1 mouse cellular context compared by ENCODE assay signal in the genomic region with DNA sequence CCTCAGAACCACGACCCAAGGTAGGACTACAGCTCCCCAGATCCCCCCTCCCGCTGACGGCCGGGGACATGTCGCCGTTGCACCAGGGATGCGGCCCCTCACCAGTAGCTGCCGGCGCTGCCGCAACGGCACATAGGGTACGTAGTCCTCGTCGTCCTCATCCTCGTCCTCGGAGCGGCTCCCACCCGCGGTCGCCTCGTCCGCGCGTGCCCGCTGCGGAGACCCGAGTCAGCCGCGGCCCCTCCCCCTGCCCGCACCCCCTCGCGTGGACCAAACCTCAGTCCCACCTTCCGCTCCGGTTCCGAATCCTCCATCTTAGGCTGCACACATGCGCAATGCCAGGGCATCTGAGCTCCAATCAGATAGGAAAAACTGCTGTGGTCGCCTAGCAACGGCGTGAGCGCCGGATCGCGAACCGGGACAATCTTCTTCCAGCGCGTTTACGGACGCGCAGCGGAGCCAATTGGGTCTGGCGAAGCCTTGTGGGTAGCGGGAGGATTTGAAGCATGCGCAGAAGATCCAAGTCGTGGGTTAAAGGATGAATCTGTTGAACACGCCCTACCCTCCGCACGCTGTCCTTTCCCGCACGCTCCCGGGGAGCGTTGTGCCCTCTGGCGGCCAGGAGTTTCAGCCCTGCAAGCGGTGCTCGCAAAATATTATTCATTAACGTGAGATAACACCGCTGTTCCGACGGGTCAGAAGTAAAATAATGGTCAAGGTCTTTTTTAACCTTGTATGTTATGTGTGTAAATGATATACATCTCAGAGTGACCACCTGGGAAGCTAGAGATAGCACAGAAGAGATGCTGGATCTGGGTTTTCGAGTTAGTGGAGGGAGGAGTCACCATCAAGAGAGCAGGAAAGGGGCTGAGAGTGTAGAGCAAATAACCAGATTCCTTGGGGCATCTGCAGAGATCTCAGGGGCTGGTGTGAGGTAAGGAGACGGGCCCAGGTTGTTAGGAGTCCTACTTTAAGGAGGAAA.
TF ChIP-seq lines count a peak whose summit lies in the region.

A gene (minus strand): TSS at position 465 of the 982 bp plus-strand sequence.

TF ChIP-seq in CH12.LX, 34 proteins besides CTCF, POLR2A, EP300 and RAD21 (continued from another document):
- TF ChIP-seq HCFC1 (IDR thresholded peaks at IDR 0.05; ENCODE audit: low read depth, low read length) = peak; percentile 91
- TF ChIP-seq MAFK (IDR thresholded peaks at IDR 0.05; ENCODE audit: insufficient replicate concordance, low read length) = no peak
- TF ChIP-seq CHD2 (IDR thresholded peaks at IDR 0.05; ENCODE audit: low read length) = no peak
- peak; percentile 75; the same call in 1 of the 2 replicates for TF ChIP-seq KAT2A (IDR thresholded peaks at IDR 0.05; ENCODE audit: insufficient replicate concordance, low read length)
- peak; percentile 89; the same call in 1 of the 2 replicates for TF ChIP-seq ELF1 (IDR thresholded peaks at IDR 0.05; ENCODE audit: low read depth, low read length)
- TF ChIP-seq ZKSCAN1 (IDR thresholded peaks at IDR 0.05; ENCODE audit: borderline replicate concordance, low read depth, low read length) = no peak
- TF ChIP-seq SMC3 (IDR thresholded peaks at IDR 0.05; ENCODE audit: low read depth, low read length) = peak; percentile 96
- no peak for TF ChIP-seq MAZ (IDR thresholded peaks at IDR 0.05; ENCODE audit: low read depth, low read length)
- TF ChIP-seq USF2 (conservative IDR thresholded peaks at IDR 0.05; ENCODE audit: low read depth, low read length) = no peak
- 0 out of 2 replicates have a peak, but pooled peaks have one; percentile 51 for TF ChIP-seq NELFE (IDR thresholded peaks at IDR 0.05; ENCODE audit: low read depth, low read length)
- no peak for TF ChIP-seq USF1 (IDR thresholded peaks at IDR 0.05; ENCODE audit: low read depth, low read length)
- peak; percentile 91; the same call in 1 of the 2 replicates for TF ChIP-seq POLR2AphosphoS2 (IDR thresholded peaks at IDR 0.05; ENCODE audit: low read depth, low read length)
- TF ChIP-seq SIN3A (IDR thresholded peaks at IDR 0.05; ENCODE audit: low read length) = peak; percentile 98
- TF ChIP-seq CHD1 (IDR thresholded peaks at IDR 0.05; ENCODE audit: low read depth, low read length) = no peak
- no peak for TF ChIP-seq RCOR1 (conservative IDR thresholded peaks at IDR 0.05; ENCODE audit: low read depth, low read length)
- peak; percentile 70 for TF ChIP-seq MAX (IDR thresholded peaks at IDR 0.05; ENCODE audit: low read length)
- no peak for TF ChIP-seq ZNF384 (IDR thresholded peaks at IDR 0.05; ENCODE audit: low read depth, low read length)
- no peak for TF ChIP-seq JUND (conservative IDR thresholded peaks at IDR 0.05; ENCODE audit: low read depth, low read length)
- TF ChIP-seq PAX5 (IDR thresholded peaks at IDR 0.05; ENCODE audit: low read length) = no peak
- peak; percentile 95; the same call in 1 of the 2 replicates for TF ChIP-seq MYC (IDR thresholded peaks at IDR 0.05; ENCODE audit: low read depth, low read length)
- TF ChIP-seq UBTF (IDR thresholded peaks at IDR 0.05; ENCODE audit: low read depth, low read length) = no peak
- 0 out of 2 replicates have a peak, but pooled peaks have one; percentile 13 for TF ChIP-seq TBP (conservative IDR thresholded peaks at IDR 0.05; ENCODE audit: low read depth, low read length)
- peak; percentile 98 for TF ChIP-seq MXI1 (IDR thresholded peaks at IDR 0.05; ENCODE audit: low read depth, low read length)
- TF ChIP-seq ZMIZ1 (IDR thresholded peaks at IDR 0.05; ENCODE audit: low read depth, low read length) = no peak
TF ChIP-seq in CH12.LX: peak in this region for 16.
